Mouse (Mus musculus) liver, embryonic 14.5 days (tissue): ENCODE results near the gene Atad3a.

ENCODE experiments used
- CTCF ChIP-seq: IDR thresholded peaks from 2 replicates; pipeline ENCODE4 v1.5.1; 2016; ENCODE audit warnings: antibody characterized with exemption, low read depth, control low read depth
- EP300 ChIP-seq: IDR thresholded peaks from 2 replicates; pipeline ENCODE4 v1.6.1; 2016; ENCODE audit warnings: antibody characterized with exemption, low read depth

DNA sequence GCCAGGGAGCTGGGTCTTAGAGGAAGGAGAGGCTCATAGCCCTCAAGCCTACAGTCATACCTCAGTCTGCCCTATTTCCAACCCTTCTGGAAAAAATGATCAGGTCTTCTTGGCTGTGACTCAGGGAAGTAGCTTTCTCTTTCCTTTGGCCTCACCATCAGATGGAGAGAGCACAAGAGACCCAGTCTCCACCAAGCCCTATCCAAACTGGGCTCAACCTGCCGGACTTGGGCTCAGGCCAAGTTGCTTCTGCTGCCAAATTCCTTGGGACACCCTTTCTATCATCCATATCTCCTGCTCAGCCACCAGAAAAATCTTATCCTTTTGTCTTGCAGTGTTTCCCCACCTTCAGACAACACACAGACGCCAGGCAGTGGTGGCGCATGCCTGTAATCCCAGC, 15.0 kb upstream of the Atad3a start:
- TF ChIP-seq EP300 (no peak), CTCF (no peak)
